Mouse (Mus musculus): ENCODE measurements around the gene Dcun1d4. TPM values are rescaled to one million over a fixed set of nuclear protein-coding genes. Genes with fewer than 3 reads are reported as not detected.

The Dcun1d4 gene
- polyA plus RNA-seq (2014; fragmentation: Illumina TruSeq; extraction: RNeasy Lipid Tissue Mini Kit (QIAGEN cat#74804); ENCODE audit: low read depth, low replicate concordance): 367 TPM

DNA sequence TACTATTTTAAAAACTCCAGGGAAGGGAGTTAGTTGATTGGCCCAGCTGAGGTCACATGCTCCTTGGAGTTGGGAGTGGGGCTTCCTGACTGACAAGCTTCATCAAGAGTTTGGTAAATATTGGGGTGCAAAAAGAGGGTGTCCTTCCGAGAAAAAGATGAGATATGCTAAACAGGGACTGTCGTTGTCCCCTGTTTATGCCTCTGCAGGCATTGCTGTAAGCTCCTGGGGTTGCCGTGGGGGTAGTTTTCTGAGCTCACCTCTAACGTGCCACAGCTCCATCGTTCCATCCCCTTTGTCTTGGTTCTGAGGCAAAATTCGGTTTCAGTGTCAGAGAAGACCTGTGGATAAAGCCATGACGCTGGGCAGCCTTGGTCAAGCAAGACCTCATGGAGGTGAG, at the start of gene Dcun1d4:
Gene Dcun1d4 (plus strand): TSS at position 301 of the 400 bp plus-strand sequence.

Other genes starting within 250 kb of the Dcun1d4 start
- 32.7 TPM for gene Fryl, start 224.4 kb upstream of the Dcun1d4 start, polyA plus RNA-seq (2014; fragmentation: Illumina TruSeq; extraction: RNeasy Lipid Tissue Mini Kit (QIAGEN cat#74804); ENCODE audit: low read depth, low replicate concordance)
- 382 TPM for gene Ociad1, start 188.2 kb upstream of the Dcun1d4 start, polyA plus RNA-seq (2014; fragmentation: Illumina TruSeq; extraction: RNeasy Lipid Tissue Mini Kit (QIAGEN cat#74804); ENCODE audit: low read depth, low replicate concordance)
- 3.6 TPM for gene Ociad2, start 140.0 kb upstream of the Dcun1d4 start, polyA plus RNA-seq (2014; fragmentation: Illumina TruSeq; extraction: RNeasy Lipid Tissue Mini Kit (QIAGEN cat#74804); ENCODE audit: low read depth, low replicate concordance)
- gene Cwh43, start 74.9 kb upstream of the Dcun1d4 start, polyA plus RNA-seq (2014; fragmentation: Illumina TruSeq; extraction: RNeasy Lipid Tissue Mini Kit (QIAGEN cat#74804); ENCODE audit: low read depth, low replicate concordance): 1.1 TPM
- gene Lrrc66, start 151.5 kb downstream of the Dcun1d4 start, polyA plus RNA-seq (2014; fragmentation: Illumina TruSeq; extraction: RNeasy Lipid Tissue Mini Kit (QIAGEN cat#74804); ENCODE audit: low read depth, low replicate concordance): 0.67 TPM
- 23.0 TPM for gene Sgcb, start 166.8 kb downstream of the Dcun1d4 start, polyA plus RNA-seq (2014; fragmentation: Illumina TruSeq; extraction: RNeasy Lipid Tissue Mini Kit (QIAGEN cat#74804); ENCODE audit: low read depth, low replicate concordance)
- 365 TPM for gene Spata18, start 170.4 kb downstream of the Dcun1d4 start, polyA plus RNA-seq (2014; fragmentation: Illumina TruSeq; extraction: RNeasy Lipid Tissue Mini Kit (QIAGEN cat#74804); ENCODE audit: low read depth, low replicate concordance)